Mouse (Mus musculus): ENCODE measurements around the gene 4933402D24Rik. TPM values are rescaled to one million over a fixed set of nuclear protein-coding genes. Genes with fewer than 3 reads are reported as not detected.

The 4933402D24Rik gene
- total RNA-seq (2021): not detected
- not detected in 2 replicates for polyA plus RNA-seq (2012; rRNA removed)
- long read RNA-seq: 0 reads

GRCm38 (mm10) chr1:63769167-63769566 lies at the start of gene 4933402D24Rik:
TSS of gene 4933402D24Rik (minus strand) at chr1:63769267.
- no peak for DNase-seq

GRCm38 (mm10) chr1:63808584-63808983 lies 39.5 kb upstream of the 4933402D24Rik start:
- no peak for DNase-seq

- DNase-seq: no peak
Measured at GRCm38 (mm10) chr1:63805095-63805494, 36.0 kb upstream of the 4933402D24Rik start.

- peak; percentile 36 for DNase-seq
Measured at GRCm38 (mm10) chr1:63794326-63794725, 25.3 kb upstream of the 4933402D24Rik start.

GRCm38 (mm10) chr1:63776902-63777630 lies 8.0 kb upstream of the 4933402D24Rik start:
- no peak for DNase-seq

GRCm38 (mm10) chr1:63776396-63776795 lies 7.3 kb upstream of the 4933402D24Rik start:
- no peak for DNase-seq

GRCm38 (mm10) chr1:63770309-63770708 lies 1.2 kb upstream of the 4933402D24Rik start:
- DNase-seq: no peak

- DNase-seq: no peak
Measured at GRCm38 (mm10) chr1:63768112-63768511, 955 bp downstream of the 4933402D24Rik start.

- no peak for DNase-seq
Measured at GRCm38 (mm10) chr1:63764395-63764794, 4.7 kb downstream of the 4933402D24Rik start.

- no peak for DNase-seq
Measured at GRCm38 (mm10) chr1:63763881-63764386, 5.1 kb downstream of the 4933402D24Rik start.

- DNase-seq: peak; percentile 48
Measured at GRCm38 (mm10) chr1:63763212-63763694, 5.8 kb downstream of the 4933402D24Rik start.

- DNase-seq: no peak
Measured at GRCm38 (mm10) chr1:63756005-63756404, 13.1 kb downstream of the 4933402D24Rik start.

GRCm38 (mm10) chr1:63730240-63730771 lies 38.8 kb downstream of the 4933402D24Rik start, which contains the start of the genes Mdh1b and Fastkd2:
TSS of gene Mdh1b (minus strand) at chr1:63730318.
TSS of gene Fastkd2 (plus strand) at chr1:63730614.
- DNase-seq: peak; percentile 93

- DNase-seq: no peak
Measured at GRCm38 (mm10) chr1:63729796-63730195, 39.3 kb downstream of the 4933402D24Rik start.

GRCm38 (mm10) chr1:63720161-63720560 lies 48.9 kb downstream of the 4933402D24Rik start:
- DNase-seq: no peak

- no peak for DNase-seq
Measured at GRCm38 (mm10) chr1:63708876-63709275, 60.2 kb downstream of the 4933402D24Rik start.

GRCm38 (mm10) chr1:63705733-63706132 lies 63.3 kb downstream of the 4933402D24Rik start:
- DNase-seq: peak; percentile 4

Other genes starting within 250 kb of the 4933402D24Rik start
- not detected for gene Gm39653, start 153.3 kb downstream of the 4933402D24Rik start, total RNA-seq (2021)
- gene Gm39653, start 153.3 kb downstream of the 4933402D24Rik start, polyA plus RNA-seq (2012; rRNA removed): not detected in 2 replicates
- gene Dytn, start 82.3 kb downstream of the 4933402D24Rik start, total RNA-seq (2021): not detected
- gene Dytn, start 82.3 kb downstream of the 4933402D24Rik start, polyA plus RNA-seq (2012; rRNA removed): not detected in 2 replicates
- under 1 TPM in 1 of 2 experiments, not detected in 1; 0.17 TPM for gene Mdh1b, start 38.9 kb downstream of the 4933402D24Rik start, total RNA-seq (2021)
- gene Mdh1b, start 38.9 kb downstream of the 4933402D24Rik start, polyA plus RNA-seq (2012; rRNA removed): not detected in 2 replicates
- 10 to 100 TPM; 19.1 to 23.9 TPM for gene Fastkd2, start 38.7 kb downstream of the 4933402D24Rik start, total RNA-seq (2021)
- 0.57 and 0.78 TPM in 2 replicates for gene Fastkd2, start 38.7 kb downstream of the 4933402D24Rik start, polyA plus RNA-seq (2012; rRNA removed)